Mouse (Mus musculus): Measurements from ENCODE around the gene 1700012B07Rik. TPM values are rescaled to one million over a fixed set of nuclear protein-coding genes. Genes with fewer than 3 reads are reported as not detected.

Gene 1700012B07Rik
- polyA plus RNA-seq, 1 experiment = not detected

- Histone ChIP-seq H3K4me3 (ENCODE audit: low read depth, low read length) (no peak overlapping the region), H3K27me3 (ENCODE audit: control insufficient read depth, insufficient read depth, low read length) (no peaks in the 10 kb centered on the region), H3K4me1 (ENCODE audit: control insufficient read depth, insufficient read depth, insufficient read length, low read length) (no peaks in the 10 kb centered on the region), H3K36me3 (ENCODE audit: control insufficient read depth, insufficient read depth, low read length) (no peaks in the 10 kb centered on the region), H3K27ac (ENCODE audit: insufficient read depth, low read depth, low read length) (no peak overlapping the region)
- TF ChIP-seq CTCF (IDR thresholded peaks at IDR 0.05; ENCODE audit: extremely low read depth, insufficient read length, insufficient replicate concordance, low read depth, low read length) (no peak), POLR2A (IDR thresholded peaks at IDR 0.05; ENCODE audit: low read depth, low read length) (no peak)
- 85% methylated on average over 2 of the region's 2 CpGs for WGBS
Measured at GRCm38 (mm10) chr11:109791965-109792364, 35.9 kb downstream of the 1700012B07Rik start.

GRCm38 (mm10) chr11:109790221-109790620 lies 37.6 kb downstream of the 1700012B07Rik start:
- Histone ChIP-seq H3K27ac (ENCODE audit: insufficient read depth, low read depth, low read length) (no peak overlapping the region), H3K36me3 (ENCODE audit: control insufficient read depth, insufficient read depth, low read length) (no peaks in the 10 kb centered on the region), H3K27me3 (ENCODE audit: control insufficient read depth, insufficient read depth, low read length) (no peaks in the 10 kb centered on the region), H3K4me1 (ENCODE audit: control insufficient read depth, insufficient read depth, insufficient read length, low read length) (no peaks in the 10 kb centered on the region), H3K4me3 (ENCODE audit: low read depth, low read length) (no peak overlapping the region)
- 85% methylated on average over 8 of the region's 8 CpGs for WGBS
- TF ChIP-seq CTCF (IDR thresholded peaks at IDR 0.05; ENCODE audit: extremely low read depth, insufficient read length, insufficient replicate concordance, low read depth, low read length) (no peak), POLR2A (IDR thresholded peaks at IDR 0.05; ENCODE audit: low read depth, low read length) (no peak)

GRCm38 (mm10) chr11:109785392-109785791 lies 42.5 kb downstream of the 1700012B07Rik start:
- Histone ChIP-seq H3K36me3 (ENCODE audit: control insufficient read depth, insufficient read depth, low read length) (no peaks in the 10 kb centered on the region), H3K4me1 (ENCODE audit: control insufficient read depth, insufficient read depth, insufficient read length, low read length) (no peaks in the 10 kb centered on the region), H3K27me3 (ENCODE audit: control insufficient read depth, insufficient read depth, low read length) (no peaks in the 10 kb centered on the region), H3K27ac (ENCODE audit: insufficient read depth, low read depth, low read length) (no peak overlapping the region), H3K4me3 (ENCODE audit: low read depth, low read length) (no peak overlapping the region)
- WGBS = 83% methylated on average over 5 of the region's 5 CpGs
- no peak for TF ChIP-seq CTCF (IDR thresholded peaks at IDR 0.05; ENCODE audit: extremely low read depth, insufficient read length, insufficient replicate concordance, low read depth, low read length)
- no peak for TF ChIP-seq POLR2A (IDR thresholded peaks at IDR 0.05; ENCODE audit: low read depth, low read length)

GRCm38 (mm10) chr11:109771381-109771780 lies 56.5 kb downstream of the 1700012B07Rik start:
- TF ChIP-seq POLR2A (IDR thresholded peaks at IDR 0.05; ENCODE audit: low read depth, low read length) (no peak), CTCF (IDR thresholded peaks at IDR 0.05; ENCODE audit: extremely low read depth, insufficient read length, insufficient replicate concordance, low read depth, low read length) (no peak)
- Histone ChIP-seq H3K4me3 (ENCODE audit: low read depth, low read length) (no peak overlapping the region), H3K36me3 (ENCODE audit: control insufficient read depth, insufficient read depth, low read length) (no peaks in the 10 kb centered on the region), H3K4me1 (ENCODE audit: control insufficient read depth, insufficient read depth, insufficient read length, low read length) (no peaks in the 10 kb centered on the region), H3K27me3 (ENCODE audit: control insufficient read depth, insufficient read depth, low read length) (no peaks in the 10 kb centered on the region), H3K27ac (ENCODE audit: insufficient read depth, low read depth, low read length) (no peak overlapping the region)
- WGBS = 47% methylated on average over 1 of the region's 1 CpGs

GRCm38 (mm10) chr11:109770185-109770584 lies 57.7 kb downstream of the 1700012B07Rik start:
- no peaks in the 10 kb centered on the region for H3K36me3 ChIP-seq (ENCODE audit: control insufficient read depth, insufficient read depth, low read length)
- H3K4me1 ChIP-seq (ENCODE audit: control insufficient read depth, insufficient read depth, insufficient read length, low read length) = no peaks in the 10 kb centered on the region
- WGBS = 89% methylated on average over 14 of the region's 14 CpGs
- no peak overlapping the region for H3K27ac ChIP-seq (ENCODE audit: insufficient read depth, low read depth, low read length)
- no peak overlapping the region for H3K4me3 ChIP-seq (ENCODE audit: low read depth, low read length)
- TF ChIP-seq POLR2A (IDR thresholded peaks at IDR 0.05; ENCODE audit: low read depth, low read length) (no peak), CTCF (IDR thresholded peaks at IDR 0.05; ENCODE audit: extremely low read depth, insufficient read length, insufficient replicate concordance, low read depth, low read length) (no peak)
- no peaks in the 10 kb centered on the region for H3K27me3 ChIP-seq (ENCODE audit: control insufficient read depth, insufficient read depth, low read length)

- H3K4me1 ChIP-seq (ENCODE audit: control insufficient read depth, insufficient read depth, insufficient read length, low read length) = no peaks in the 10 kb centered on the region
- TF ChIP-seq CTCF (IDR thresholded peaks at IDR 0.05; ENCODE audit: extremely low read depth, insufficient read length, insufficient replicate concordance, low read depth, low read length) = no peak
- no peak for TF ChIP-seq POLR2A (IDR thresholded peaks at IDR 0.05; ENCODE audit: low read depth, low read length)
- 68% methylated on average over 5 of the region's 5 CpGs for WGBS
- H3K36me3 ChIP-seq (ENCODE audit: control insufficient read depth, insufficient read depth, low read length) = no peaks in the 10 kb centered on the region
- no peak overlapping the region for H3K27ac ChIP-seq (ENCODE audit: insufficient read depth, low read depth, low read length)
- H3K4me3 ChIP-seq (ENCODE audit: low read depth, low read length) = no peak overlapping the region
- H3K27me3 ChIP-seq (ENCODE audit: control insufficient read depth, insufficient read depth, low read length) = no peaks in the 10 kb centered on the region
Measured at GRCm38 (mm10) chr11:109769091-109769490, 58.8 kb downstream of the 1700012B07Rik start.

- 68% methylated on average over 7 of the region's 7 CpGs for WGBS
- Histone ChIP-seq H3K27ac (ENCODE audit: insufficient read depth, low read depth, low read length) (no peak overlapping the region), H3K27me3 (ENCODE audit: control insufficient read depth, insufficient read depth, low read length) (no peaks in the 10 kb centered on the region), H3K4me3 (ENCODE audit: low read depth, low read length) (no peak overlapping the region), H3K4me1 (ENCODE audit: control insufficient read depth, insufficient read depth, insufficient read length, low read length) (0 out of 2 replicates have a peak, but pooled peaks cover 4% of the 10 kb centered on the region), H3K36me3 (ENCODE audit: control insufficient read depth, insufficient read depth, low read length) (no peaks in the 10 kb centered on the region)
- TF ChIP-seq POLR2A (IDR thresholded peaks at IDR 0.05; ENCODE audit: low read depth, low read length) (no peak), CTCF (IDR thresholded peaks at IDR 0.05; ENCODE audit: extremely low read depth, insufficient read length, insufficient replicate concordance, low read depth, low read length) (no peak)
Measured at GRCm38 (mm10) chr11:109760063-109760462, 67.8 kb downstream of the 1700012B07Rik start.
